Mouse (Mus musculus) intestine, postnatal 0 days (tissue): ENCODE measurements around the gene Ntrk2. TPM values are rescaled to one million over a fixed set of nuclear protein-coding genes. Genes with fewer than 3 reads are reported as not detected.

Experiments
- ATAC-seq: fragments of 200-750 bp; cut with Nextera tagmentation; 2 replicates; pipeline ENCODE4 v1.8.0; 2017; ENCODE audit warnings: mild to moderate bottlenecking, moderate TSS enrichment, moderate library complexity
- H3K27ac ChIP-seq: fragments of 300-500 bp; sonication (generic); 2 replicates; pipeline ENCODE4 v1.5.1; 2014; ENCODE audit warnings: mild to moderate bottlenecking, low read depth, low read length, moderate library complexity
- H3K27me3 ChIP-seq: fragments of 300-500 bp; sonication (generic); replicated peaks from 2 replicates; pipeline ENCODE4 v1.6.1; 2014; ENCODE audit warnings: low read length, mixed read lengths; ENCODE audit not compliant: control insufficient read depth, insufficient read depth
- H3K36me3 ChIP-seq: fragments of 300-500 bp; sonication (generic); 2 replicates; pipeline ENCODE4 v1.6.1; 2014; ENCODE audit warnings: mild to moderate bottlenecking, moderate library complexity; ENCODE audit not compliant: control insufficient read depth, insufficient read depth
- H3K4me1 ChIP-seq: fragments of 300-500 bp; sonication (generic); replicated peaks from 2 replicates; pipeline ENCODE4 v1.6.1; 2014; ENCODE audit warnings: antibody characterized with exemption, low read length, mixed read lengths; ENCODE audit not compliant: control insufficient read depth, insufficient read depth
- H3K4me2 ChIP-seq: fragments of 300-500 bp; sonication (generic); replicated peaks from 2 replicates; pipeline ENCODE4 v1.6.1; 2014; ENCODE audit warnings: low read depth, mild to moderate bottlenecking, moderate library complexity
- H3K4me3 ChIP-seq: fragments of 300-500 bp; sonication (generic); 2 replicates; pipeline ENCODE4 v1.5.1; 2014; ENCODE audit warnings: low read depth, low read length
- H3K9ac ChIP-seq: fragments of 300-500 bp; sonication (generic); 2 replicates; pipeline ENCODE4 v1.6.1; 2014; ENCODE audit warnings: mild to moderate bottlenecking, low read depth, low read length
- H3K9me3 ChIP-seq: fragments of 300-500 bp; sonication (generic); 2 replicates; pipeline ENCODE4 v1.6.1; 2016; ENCODE audit warnings: mixed run types; ENCODE audit not compliant: control insufficient read depth
- CTCF ChIP-seq: sonication (generic); IDR thresholded peaks from 2 replicates; pipeline ENCODE4 v1.5.1; 2016; ENCODE audit warnings: low read depth, mild to moderate bottlenecking, control low read depth, antibody characterized with exemption, moderate library complexity
- WGBS: fragments of 180-500 bp; shearing (Covaris S2); extraction: QIAGEN DNeasy Blood & Tissue Kit; methylation state at CpG from one replicate; pipeline ENCODE4 v1.1.7; 2014; 5-methylcytosine and 5-hydroxymethylcytosine counted together
- polyA plus RNA-seq: library from polyadenylated mRNA; unstranded; fragments of >200 nt; fragmentation: Nextera tagmentation; extraction: Ambion mirVana; gene quantifications from 2 replicates; pipeline ENCODE4 v1.2.1, GENCODE M21; 2015

Ntrk2 gene
- polyA plus RNA-seq, 1 experiment from 2014 or later, result 1.6 TPM

DNA sequence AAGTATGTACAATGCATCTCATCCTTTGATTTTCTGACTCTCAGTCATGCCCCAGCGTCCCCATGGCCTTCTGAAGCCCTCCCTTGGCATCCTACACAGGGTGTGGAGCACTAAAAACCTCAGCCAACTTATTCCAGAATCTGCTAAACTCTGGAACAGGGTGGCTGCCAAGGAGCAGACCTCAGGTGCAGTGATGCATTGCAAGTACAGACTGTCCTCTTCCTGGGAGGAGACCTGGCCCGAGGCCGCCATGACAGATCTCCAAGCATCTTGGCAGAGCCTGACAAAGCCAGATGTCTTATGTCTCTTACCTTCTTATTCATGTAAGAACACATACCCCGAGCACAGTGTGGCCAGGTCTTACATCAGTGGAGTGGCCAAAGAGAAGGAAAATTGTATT is 250.5 kb downstream of the Ntrk2 start:
- no peaks in the 10 kb centered on the region for H3K9me3 ChIP-seq
- ATAC-seq, result no peak
- TF ChIP-seq CTCF, result no peak
- no peak overlapping the region for H3K4me3 ChIP-seq
- WGBS, result 80% methylated on average over 4 of the region's 4 CpGs
- no peak overlapping the region for H3K27ac ChIP-seq
- H3K27me3 ChIP-seq, result no peaks in the 10 kb centered on the region
- H3K4me1 ChIP-seq, result no peaks in the 10 kb centered on the region
- no peak overlapping the region for H3K4me2 ChIP-seq
- no peaks in the 10 kb centered on the region for H3K36me3 ChIP-seq
- H3K9ac ChIP-seq, result no peak overlapping the region

DNA sequence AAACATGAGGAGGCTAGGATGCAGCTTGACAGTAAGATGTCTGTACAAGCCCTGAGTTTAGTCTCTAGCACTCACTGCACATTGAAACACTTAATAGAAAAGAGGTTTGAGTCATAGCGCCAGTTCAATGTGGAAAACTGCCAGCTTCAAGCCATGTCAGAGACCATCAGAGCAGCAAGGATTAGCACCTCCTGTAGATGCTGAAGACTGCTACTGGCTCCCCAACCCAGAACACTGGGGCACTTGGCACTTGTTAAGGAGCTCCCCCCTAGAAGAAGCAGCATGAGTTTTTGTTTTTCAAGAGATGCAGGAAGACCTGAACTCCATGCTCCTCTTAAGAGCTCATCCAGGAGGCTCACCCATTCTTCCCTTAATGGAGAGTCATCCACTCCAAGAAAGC is 251.5 kb downstream of the Ntrk2 start:
- TF ChIP-seq CTCF, result no peak
- no peak overlapping the region for H3K9ac ChIP-seq
- no peak overlapping the region for H3K4me2 ChIP-seq
- no peak for ATAC-seq
- H3K9me3 ChIP-seq, result no peaks in the 10 kb centered on the region
- no peak overlapping the region for H3K4me3 ChIP-seq
- H3K27ac ChIP-seq, result no peak overlapping the region
- H3K36me3 ChIP-seq, result no peaks in the 10 kb centered on the region
- WGBS, result 69% methylated on average over 1 of the region's 1 CpGs
- H3K4me1 ChIP-seq, result no peaks in the 10 kb centered on the region
- H3K27me3 ChIP-seq, result no peaks in the 10 kb centered on the region

DNA sequence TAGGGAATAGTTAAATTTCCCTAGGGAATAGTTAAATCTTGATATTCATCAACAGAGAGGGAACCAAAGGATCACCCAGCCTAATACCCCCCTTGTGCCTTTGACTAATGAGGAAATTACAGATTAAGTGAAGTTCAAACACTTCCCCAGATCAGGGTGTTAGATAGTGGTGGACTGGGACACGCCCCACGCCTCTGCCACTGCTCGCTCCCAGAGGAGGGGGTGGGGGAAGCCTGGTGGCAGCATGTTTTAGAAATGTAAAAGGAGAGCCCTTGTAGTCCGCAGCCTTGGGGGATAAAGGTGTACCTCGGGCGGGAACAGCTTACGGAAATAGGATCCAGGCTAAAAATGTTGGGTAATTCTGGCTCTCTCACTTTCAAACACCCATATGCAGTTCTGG is 252.7 kb downstream of the Ntrk2 start:
- no peak overlapping the region for H3K4me3 ChIP-seq
- WGBS, result 14% methylated on average over 7 of the region's 7 CpGs
- ATAC-seq, result no peak
- H3K27me3 ChIP-seq, result no peaks in the 10 kb centered on the region
- H3K9me3 ChIP-seq, result no peaks in the 10 kb centered on the region
- H3K9ac ChIP-seq, result no peak overlapping the region
- H3K27ac ChIP-seq, result no peak overlapping the region
- TF ChIP-seq CTCF, result no peak
- H3K4me2 ChIP-seq, result no peak overlapping the region
- no peaks in the 10 kb centered on the region for H3K4me1 ChIP-seq
- no peaks in the 10 kb centered on the region for H3K36me3 ChIP-seq

DNA sequence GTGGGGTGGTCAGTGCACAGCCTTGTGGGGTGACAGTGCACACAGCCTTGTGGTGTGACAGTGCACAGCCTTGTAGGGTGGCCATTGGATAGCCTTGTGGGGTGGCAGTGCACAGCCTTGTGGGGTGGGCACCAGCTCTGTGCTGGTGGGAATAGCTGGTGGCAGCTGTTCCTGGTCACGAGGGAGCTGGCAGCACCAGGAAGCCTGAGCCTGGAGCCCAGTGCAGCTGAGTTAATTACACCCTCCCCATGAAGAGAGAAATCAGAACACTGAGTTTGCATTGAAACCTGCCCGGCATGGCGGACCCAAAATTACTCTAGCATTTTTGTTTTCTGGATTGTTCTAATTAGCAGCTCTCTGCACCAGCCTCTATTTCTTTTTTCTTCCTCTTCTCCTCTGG is 259.3 kb downstream of the Ntrk2 start:
- TF ChIP-seq CTCF, result no peak
- 82% methylated on average over 3 of the region's 3 CpGs for WGBS
- no peaks in the 10 kb centered on the region for H3K36me3 ChIP-seq

DNA sequence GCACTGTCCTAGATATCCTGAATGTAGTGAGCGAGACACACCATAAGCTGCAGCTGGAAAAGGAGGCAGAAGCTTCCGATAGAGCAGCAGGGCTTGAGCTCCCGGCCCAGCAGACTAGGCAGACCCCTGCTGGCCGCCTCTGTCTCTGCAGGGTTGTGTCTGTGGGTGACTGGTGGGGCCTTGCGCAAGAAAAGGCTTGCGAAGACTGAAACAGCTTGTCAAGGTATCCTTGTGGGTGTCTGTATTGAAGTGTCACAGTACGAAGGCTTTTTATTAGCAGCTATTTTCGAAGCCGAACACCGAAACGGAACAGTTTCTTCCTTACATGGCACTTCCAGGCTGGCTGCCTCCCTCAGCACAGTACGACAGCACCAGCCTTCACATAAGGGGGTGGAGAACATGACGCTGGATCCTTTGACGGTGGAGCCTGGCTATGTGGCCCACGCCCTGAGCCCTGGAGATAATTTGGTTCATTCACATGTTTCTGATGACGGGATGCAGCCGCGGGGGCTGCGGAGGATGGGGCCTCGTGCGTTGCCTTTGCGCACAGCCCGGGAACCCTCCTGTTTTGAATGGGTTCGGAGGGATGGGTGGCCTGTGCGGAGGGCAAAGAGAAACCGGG is 267.4 kb downstream of the Ntrk2 start:
- no peaks in the 10 kb centered on the region for H3K9me3 ChIP-seq
- peak; percentile 96 for TF ChIP-seq CTCF
- H3K27me3 ChIP-seq, result 0 out of 2 replicates have a peak, but pooled peaks cover 4% of the 10 kb centered on the region
- no peak overlapping the region for H3K9ac ChIP-seq
- peak; percentile 47; the same call in 1 of the 2 replicates for ATAC-seq
- no peak overlapping the region for H3K4me2 ChIP-seq
- no peaks in the 10 kb centered on the region for H3K4me1 ChIP-seq
- H3K36me3 ChIP-seq, result no peaks in the 10 kb centered on the region
- H3K27ac ChIP-seq, result no peak overlapping the region
- no peak overlapping the region for H3K4me3 ChIP-seq
- 33% methylated on average over 26 of the region's 26 CpGs for WGBS

More for the DNA sequence above, 259.3 kb downstream of the Ntrk2 start:
- Histone ChIP-seq H3K9me3 (no peaks in the 10 kb centered on the region), H3K4me2 (no peak overlapping the region), H3K4me3 (no peak overlapping the region), H3K4me1 (no peaks in the 10 kb centered on the region), H3K27ac (no peak overlapping the region), H3K9ac (no peak overlapping the region), H3K27me3 (no peaks in the 10 kb centered on the region)
- ATAC-seq, result no peak

DNA sequence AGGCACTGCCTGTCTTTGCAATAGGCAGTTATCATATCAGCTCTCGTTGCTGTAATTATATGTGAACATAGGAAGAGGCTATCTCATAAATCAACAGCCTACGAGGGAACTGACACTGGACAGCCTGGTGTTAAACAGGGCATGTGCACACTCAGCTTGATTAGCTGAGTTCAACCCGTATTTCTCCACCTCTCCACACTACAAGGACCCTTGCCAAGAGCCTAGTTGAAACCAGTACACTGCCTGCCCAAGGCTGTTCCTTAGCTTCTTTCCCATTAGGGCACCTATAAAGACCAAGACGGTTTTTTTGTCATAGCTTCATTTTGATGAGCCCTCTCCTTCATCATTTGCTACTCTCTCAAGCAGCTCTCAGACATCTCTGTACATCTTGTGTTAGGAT is 270.1 kb downstream of the Ntrk2 start:
- WGBS, result 35% methylated on average over 4 of the region's 4 CpGs
- Histone ChIP-seq H3K4me1 (no peaks in the 10 kb centered on the region), H3K4me2 (no peak overlapping the region), H3K9ac (no peak overlapping the region), H3K27me3 (0 out of 2 replicates have a peak, but pooled peaks cover 4% of the 10 kb centered on the region), H3K27ac (no peak overlapping the region), H3K9me3 (no peaks in the 10 kb centered on the region), H3K36me3 (no peaks in the 10 kb centered on the region), H3K4me3 (no peak overlapping the region)
- no peak for TF ChIP-seq CTCF
- no peak for ATAC-seq
